17 mouse cellular contexts compared by ENCODE assay signal in the genomic region with DNA sequence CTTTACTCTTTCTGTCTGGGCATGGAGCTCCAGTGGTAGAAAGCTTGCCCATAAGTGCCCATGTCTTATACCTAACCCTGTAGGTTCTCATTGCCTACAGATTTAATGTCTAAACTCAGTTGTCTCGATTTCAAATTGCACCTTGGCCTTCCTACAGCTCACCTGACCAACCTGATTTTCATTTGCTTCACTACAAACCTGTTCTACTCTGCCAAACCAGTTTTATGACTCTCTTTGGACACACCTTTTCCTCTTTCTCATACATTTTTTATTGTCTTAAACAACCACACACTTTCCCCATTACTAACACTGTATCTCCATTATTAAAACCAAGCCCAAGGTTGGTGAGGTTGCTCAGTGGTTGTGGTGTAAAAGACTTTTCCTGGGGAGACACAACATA. TPM values are rescaled to one million over a fixed set of nuclear protein-coding genes. Genes with fewer than 3 reads are reported as not detected.
DNase-seq lines count a peak whose midpoint lies in the region; ATAC-seq and TF ChIP-seq lines count a peak whose summit lies in the region.
"Had no signal": no experiment of that assay in that cellular context is flagged by ENCODE, and none has a peak within 500 bp of the region (broad histone marks: within the 10 kb centered on the region; RNA-seq: fewer than 3 reads in every experiment).

No protein-coding gene starts in this region.

- no peak overlapping the region for H3K4me2 ChIP-seq in limb, embryonic 14.5 days (replicated peaks; ENCODE audit: low read depth, low read length, severe bottlenecking)
- H3K4me2 ChIP-seq: heart, embryonic 12.5 days; midbrain, embryonic 12.5 days; neural tube, embryonic 13.5 days had no signal

- H3K36me3 ChIP-seq in limb, embryonic 14.5 days (ENCODE audit: control insufficient read depth, insufficient read depth, low read length): no peaks in the 10 kb centered on the region
- no peaks in the 10 kb centered on the region for H3K36me3 ChIP-seq in limb, embryonic 10.5 days
- H3K36me3 ChIP-seq: heart, embryonic 12.5 days; midbrain, embryonic 12.5 days; neural tube, embryonic 13.5 days had no signal

- DNase-seq in limb, embryonic 14.5 days (ENCODE audit: low spot score): peak; percentile 10
- no peak for DNase-seq in limb, embryonic 10.5 days (ENCODE audit: low spot score)
- peak; percentile 44 for DNase-seq in lung, postnatal 25 days (ENCODE audit: low spot score)
- DNase-seq in lung, postnatal 14 days: no peak
- DNase-seq in lung, postnatal 36 days: peak; percentile 29
- no peak for DNase-seq in cerebellum, adult 18-20 months
- no peak for DNase-seq in thymus, postnatal 36 days
- DNase-seq: adrenal gland, postnatal 10 days; cerebellum, adult 11 months; cerebellum, postnatal 36 days; kidney, postnatal 25 days had no signal

- H3K27me3 ChIP-seq in limb, embryonic 14.5 days (ENCODE audit: control insufficient read depth, insufficient read depth, low read length): no peaks in the 10 kb centered on the region
- H3K27me3 ChIP-seq in limb, embryonic 10.5 days (ENCODE audit: low read depth, poor library complexity, severe bottlenecking): no peaks in the 10 kb centered on the region
- H3K27me3 ChIP-seq: heart, embryonic 12.5 days; midbrain, embryonic 12.5 days; neural tube, embryonic 13.5 days had no signal

- no peak overlapping the region for H3K4me3 ChIP-seq in limb, embryonic 14.5 days (replicated peaks; ENCODE audit: low read length)
- no peak overlapping the region for H3K4me3 ChIP-seq in limb, embryonic 10.5 days
- H3K4me3 ChIP-seq: heart, embryonic 12.5 days; midbrain, embryonic 12.5 days; neural tube, embryonic 13.5 days had no signal

- no peak for TF ChIP-seq POLR2A in limb, embryonic 14.5 days (IDR thresholded peaks at IDR 0.05; ENCODE audit: borderline replicate concordance, extremely low read depth, insufficient read depth, insufficient read length)

- no peak overlapping the region for H3K27ac ChIP-seq in limb, embryonic 14.5 days (replicated peaks; ENCODE audit: low read depth, low read length)
- H3K27ac ChIP-seq in limb, embryonic 10.5 days: no peak overlapping the region
- H3K27ac ChIP-seq: macrophage; midbrain, embryonic 12.5 days; neural tube, embryonic 13.5 days had no signal

- H3K9me3 ChIP-seq in limb, embryonic 14.5 days (ENCODE audit: control insufficient read depth, low read length): no peaks in the 10 kb centered on the region
- H3K9me3 ChIP-seq in limb, embryonic 10.5 days (replicated peaks): no peaks in the 10 kb centered on the region
- H3K9me3 ChIP-seq: heart, embryonic 12.5 days; midbrain, embryonic 12.5 days; neural tube, embryonic 13.5 days had no signal

- no peaks in the 10 kb centered on the region for H3K4me1 ChIP-seq in limb, embryonic 14.5 days (ENCODE audit: control insufficient read depth, insufficient read depth, low read length)
- no peaks in the 10 kb centered on the region for H3K4me1 ChIP-seq in limb, embryonic 10.5 days
- H3K4me1 ChIP-seq: heart, embryonic 12.5 days; midbrain, embryonic 12.5 days; neural tube, embryonic 13.5 days had no signal

- ATAC-seq in limb, embryonic 14.5 days (ENCODE audit: low FRiP score, low read depth): no peak
- ATAC-seq: forebrain, embryonic 16.5 days; hindbrain, embryonic 16.5 days had no signal

- 39% methylated on average over 1 of the region's 1 CpGs for WGBS in limb, embryonic 14.5 days
- WGBS in limb, embryonic 10.5 days: 61% methylated on average over 1 of the region's 1 CpGs

- no peak overlapping the region for H3K9ac ChIP-seq in limb, embryonic 14.5 days (ENCODE audit: low read depth, low read length, severe bottlenecking)
- H3K9ac ChIP-seq: heart, embryonic 12.5 days; midbrain, embryonic 12.5 days; neural tube, embryonic 13.5 days had no signal

RNA-seq across cellular contexts. Expression of a gene that starts 10.5 kb away (rescaled TPM):
- 45.6 and 46.1 TPM in 2 replicates for polyA plus RNA-seq in limb, embryonic 14.5 days (2012; rRNA removed)
- 60.4 and 64.0 TPM in 2 replicates for polyA plus RNA-seq in limb, embryonic 14.5 days (2014; fragmentation: Nextera tagmentation; extraction: Ambion mirVana)
- polyA plus RNA-seq in limb, embryonic 10.5 days (2016; fragmentation: Nextera tagmentation; extraction: Ambion mirVana): 18.2 and 25.3 TPM in 2 replicates

Comparison
In these comparisons a context has a peak if more than half of its experiments do, and no peak if none do; other contexts are left out.
1. DNase-seq: peak in limb, embryonic 14.5 days (single experiment), lung, postnatal 25 days (single experiment) and lung, postnatal 36 days (single experiment); none in limb, embryonic 10.5 days (single experiment), lung, postnatal 14 days (single experiment), cerebellum, adult 18-20 months (0 of 2) and thymus, postnatal 36 days (0 of 2).